Mouse (Mus musculus) testis, adult 2 months (tissue): ENCODE results near the gene Kif16b.

ENCODE experiments used
- CTCF ChIP-seq: fragments of 200-500 bp; IDR thresholded peaks from 2 replicates; pipeline ENCODE4 v1.5.1; 2012; ENCODE audit warnings: low read depth, mild to moderate bottlenecking, inconsistent platforms, low read length, moderate library complexity; ENCODE audit not compliant: control insufficient read depth, insufficient read depth, insufficient replicate concordance
- POLR2A ChIP-seq: fragments of 200-500 bp; IDR thresholded peaks from 2 replicates; pipeline ENCODE4 v1.6.1; 2012; ENCODE audit warnings: low read depth, mild to moderate bottlenecking, inconsistent platforms, low read length, moderate library complexity; ENCODE audit not compliant: control insufficient read depth

GRCm38 (mm10) chr2:142882466-142882865 lies 18.9 kb downstream of the Kif16b start:
- no peak for TF ChIP-seq POLR2A
- TF ChIP-seq CTCF, result no peak
